Mouse (Mus musculus) granulocyte monocyte progenitor cell, adult 5-6 weeks (primary cell): Measurements from ENCODE around the gene Rnf220. TPM values are rescaled to one million over a fixed set of nuclear protein-coding genes. Genes with fewer than 3 reads are reported as not detected.

Source experiments
- ATAC-seq: replicated peaks from 2 replicates; pipeline ENCODE4 v1.8.0; 2016; ENCODE audit warnings: mild to moderate bottlenecking, moderate TSS enrichment, inconsistent platforms; ENCODE audit not compliant: poor library complexity, severe bottlenecking
- total RNA-seq, 2 experiments: library from RNA; stranded (forward) in 1 of 2; stranded (reverse) in 1 of 2; fragments of 200-712, 200-1000 nt in 1 of 2; fragments of >200 nt in 1 of 2; fragmentation: Nextera tagmentation in 1 of 2; gene quantifications; 2 replicates each; pipeline ENCODE4 v1.2.3; 2014 to 2017

The Rnf220 gene
- total RNA-seq (2014; fragmentation: Nextera tagmentation) = 90.2 and 113 TPM in 2 replicates
- 68.2 and 68.3 TPM in 2 replicates for total RNA-seq (2017)

DNA sequence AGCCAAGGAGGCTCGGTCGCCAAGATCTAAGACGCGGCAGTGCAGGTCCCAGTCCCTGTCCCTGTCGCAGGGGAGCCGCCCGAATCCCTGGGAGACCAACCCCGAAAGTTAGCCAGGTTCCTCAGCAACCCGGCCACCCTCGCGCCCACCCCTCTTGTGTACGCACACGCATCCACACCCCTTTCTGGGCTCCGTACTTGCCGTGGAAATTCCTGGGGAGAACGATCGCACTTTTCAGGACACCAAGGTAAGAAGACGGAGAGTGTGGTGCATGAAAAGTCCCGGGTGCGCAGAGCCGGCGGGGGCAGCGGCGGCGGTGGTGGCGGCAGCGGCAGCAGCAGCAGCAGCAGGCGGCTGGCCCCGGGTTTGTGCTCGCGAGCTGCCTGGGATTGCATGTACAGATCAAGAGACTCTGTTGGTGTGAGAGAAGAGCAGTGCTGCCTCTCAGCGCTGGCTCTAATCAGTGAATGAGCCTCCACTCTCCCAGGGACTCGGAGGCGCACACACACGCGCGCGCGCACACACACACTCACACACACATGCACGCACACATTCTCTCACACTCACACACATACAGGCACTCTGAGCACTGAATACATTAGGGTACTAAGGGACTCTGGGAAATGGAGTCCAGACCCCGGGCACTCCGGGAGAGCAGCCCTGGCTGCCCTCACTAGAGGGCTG, at the start of gene Rnf220:
Gene Rnf220 (minus strand): TSS at position 571 of the 684 bp plus-strand sequence.
- peak; percentile 68 for ATAC-seq

DNA sequence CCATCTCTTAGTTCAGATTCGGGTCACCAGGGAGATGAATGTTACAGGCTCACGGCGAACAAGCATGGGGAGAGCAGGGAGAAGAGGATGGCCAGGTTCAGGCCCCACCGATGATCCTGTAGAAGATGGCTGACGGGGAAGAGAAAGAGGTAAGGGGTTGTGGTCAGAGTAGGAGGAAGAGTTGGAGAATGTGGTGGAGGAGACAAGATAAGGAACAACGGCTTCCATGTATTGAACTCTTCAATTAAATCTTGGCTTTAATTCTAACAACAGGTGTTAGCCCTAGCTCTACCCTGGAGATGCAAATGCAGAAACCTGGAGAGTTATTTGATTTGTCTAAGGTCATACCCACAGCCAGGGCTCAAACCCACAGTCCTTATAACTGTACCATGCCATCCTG, 49.8 kb upstream of the Rnf220 start:
- ATAC-seq = no peak

GRCm38 (mm10) chr4:117545448-117545847, 48.6 kb upstream of the Rnf220 start:
- ATAC-seq = peak; percentile 72

DNA sequence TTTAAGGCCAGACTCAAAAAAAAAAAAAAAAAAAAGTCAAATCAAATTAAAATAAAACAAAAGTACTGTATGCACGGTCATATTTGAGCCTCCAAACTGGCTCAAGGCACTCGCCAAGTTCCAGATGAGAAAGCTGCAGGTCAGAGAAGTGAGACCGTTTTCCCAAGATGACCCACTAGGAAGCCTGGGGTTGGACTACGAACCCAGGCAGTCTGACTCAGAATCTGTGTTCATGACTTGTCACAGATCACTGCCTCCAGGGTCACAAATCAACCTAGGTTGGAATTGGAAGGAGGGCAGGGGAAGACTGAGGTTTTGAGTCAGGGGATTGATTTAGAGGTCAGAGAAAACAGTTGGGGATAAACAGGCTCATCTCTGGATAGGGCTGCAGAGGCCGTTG, 43.7 kb upstream of the Rnf220 start:
- ATAC-seq = no peak

DNA sequence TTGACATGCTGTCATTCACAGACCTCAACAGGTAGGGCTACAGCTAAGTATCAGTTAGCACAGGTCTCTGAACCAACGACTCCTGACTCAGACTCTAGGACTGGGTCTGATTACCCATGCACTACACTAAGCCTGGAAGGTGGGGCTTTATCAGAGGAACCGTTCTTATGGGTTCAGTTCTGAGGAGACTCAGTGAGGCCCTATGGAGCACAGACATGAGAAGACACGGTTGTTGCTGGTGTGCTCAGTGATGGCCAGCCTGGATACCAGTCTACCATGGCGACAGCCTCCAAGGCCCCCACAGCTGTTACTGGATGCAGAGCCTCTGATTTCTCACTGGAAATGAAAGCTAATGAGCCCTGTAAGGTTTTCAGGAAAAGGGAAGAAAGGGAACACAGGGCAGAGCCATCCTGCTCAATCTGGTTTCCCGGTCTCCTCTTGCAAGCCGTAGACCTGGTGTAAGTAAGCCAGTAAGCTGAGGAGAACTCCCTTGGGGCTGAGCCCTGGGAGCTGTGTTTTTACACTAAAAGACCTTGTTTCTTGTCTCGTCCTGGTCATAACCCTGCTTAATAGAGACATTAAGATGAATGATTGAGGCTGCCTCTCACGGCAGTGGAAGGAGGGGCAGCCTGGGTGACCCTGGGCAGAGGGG, 42.6 kb upstream of the Rnf220 start:
- ATAC-seq = no peak

- no peak for ATAC-seq
Measured at GRCm38 (mm10) chr4:117537002-117537401, 40.1 kb upstream of the Rnf220 start.

- ATAC-seq = peak; percentile 95
Measured at GRCm38 (mm10) chr4:117535496-117536200, 38.8 kb upstream of the Rnf220 start.

GRCm38 (mm10) chr4:117529843-117530242, 33.0 kb upstream of the Rnf220 start:
- no peak for ATAC-seq

GRCm38 (mm10) chr4:117527952-117528351, 31.1 kb upstream of the Rnf220 start:
- peak; percentile 81 for ATAC-seq

GRCm38 (mm10) chr4:117527116-117527899, 30.5 kb upstream of the Rnf220 start:
- ATAC-seq = no peak

DNA sequence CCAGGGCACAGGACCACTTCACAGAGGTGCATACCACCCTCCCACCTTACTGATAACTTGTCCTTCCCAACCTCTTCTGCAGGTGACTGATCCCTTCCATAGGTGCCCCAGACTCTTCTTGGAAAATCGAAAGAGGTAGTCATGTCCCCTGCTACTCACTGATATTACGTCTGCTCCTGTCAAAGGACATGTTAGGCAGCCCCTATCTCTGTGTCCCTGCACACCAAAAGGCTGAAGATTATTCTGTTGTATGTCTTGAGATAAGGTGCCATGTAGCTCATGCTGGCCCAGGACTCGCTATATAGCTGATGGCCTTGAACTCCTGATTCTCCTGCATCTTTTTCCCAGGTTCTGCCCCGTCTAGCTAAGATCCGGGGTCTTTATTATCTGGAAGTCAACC, 29.1 kb upstream of the Rnf220 start:
- ATAC-seq = no peak

DNA sequence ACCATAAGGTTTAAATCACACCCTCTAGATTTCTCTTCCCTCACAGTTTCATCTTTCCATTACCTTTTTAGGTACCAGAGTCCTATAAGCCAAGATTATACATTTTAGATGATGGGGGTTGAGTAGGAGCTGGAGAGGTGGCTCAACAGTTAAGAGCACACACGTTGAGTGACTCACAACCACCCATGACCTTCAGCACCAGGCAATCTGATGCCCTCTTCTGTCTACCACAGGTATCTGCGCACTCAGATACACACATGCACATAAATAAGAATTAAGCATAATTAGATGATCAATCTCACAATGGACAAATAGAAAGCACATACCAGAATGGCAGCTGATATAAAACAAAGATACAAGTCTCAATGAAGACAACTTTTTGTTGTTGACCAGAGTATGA, 24.5 kb upstream of the Rnf220 start:
- ATAC-seq = peak; percentile 71

- no peak for ATAC-seq
Measured at GRCm38 (mm10) chr4:117518246-117518645, 21.4 kb upstream of the Rnf220 start.

DNA sequence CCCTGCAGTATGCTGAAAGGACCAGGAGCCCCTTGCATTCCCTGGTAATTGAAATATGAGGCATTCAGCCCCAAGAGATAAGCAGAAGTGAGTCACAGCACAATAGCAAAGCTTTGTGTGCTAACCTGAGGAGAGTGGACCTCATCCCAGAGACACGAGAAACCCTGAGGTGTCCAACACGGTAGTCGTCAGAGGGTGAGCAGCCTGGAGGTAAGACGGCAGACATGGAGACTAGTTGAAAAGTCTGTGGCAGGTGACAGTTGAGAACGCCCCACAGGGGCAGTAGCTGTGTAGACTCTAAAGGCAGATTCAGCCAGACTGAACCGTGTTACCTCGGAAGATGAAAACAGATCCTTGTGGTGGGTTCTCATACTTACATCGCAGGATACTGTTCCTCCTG, 2.2 kb upstream of the Rnf220 start:
- ATAC-seq = no peak

DNA sequence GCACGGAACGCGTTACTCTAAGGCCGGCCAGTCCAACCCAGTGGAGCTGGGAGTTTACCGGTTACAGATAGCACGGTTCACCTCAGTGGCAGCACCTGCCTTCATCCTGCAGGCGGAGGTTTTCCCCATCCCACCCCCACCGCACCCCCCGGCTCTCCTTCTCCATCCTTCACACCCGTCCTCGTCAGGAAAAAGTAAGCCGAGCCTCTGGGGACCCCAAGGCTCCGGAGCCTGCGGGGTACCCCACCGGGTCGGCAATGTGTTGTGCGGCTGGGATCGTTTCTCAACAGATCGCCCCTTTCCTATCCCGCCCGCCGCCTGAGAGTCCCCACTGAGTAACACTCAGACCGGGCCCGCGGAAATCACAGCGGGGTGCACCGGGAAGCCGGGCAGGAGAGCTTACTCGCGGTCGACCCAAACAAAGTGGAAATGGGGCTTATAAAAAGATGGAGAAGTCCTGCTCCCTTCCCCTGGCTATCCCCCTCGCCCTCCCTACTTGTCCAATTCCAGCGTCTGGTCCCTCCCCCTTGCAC, 917 bp downstream of the Rnf220 start:
- no peak for ATAC-seq

- peak; percentile 52 for ATAC-seq
Measured at GRCm38 (mm10) chr4:117494911-117495501, 1.8 kb downstream of the Rnf220 start.

DNA sequence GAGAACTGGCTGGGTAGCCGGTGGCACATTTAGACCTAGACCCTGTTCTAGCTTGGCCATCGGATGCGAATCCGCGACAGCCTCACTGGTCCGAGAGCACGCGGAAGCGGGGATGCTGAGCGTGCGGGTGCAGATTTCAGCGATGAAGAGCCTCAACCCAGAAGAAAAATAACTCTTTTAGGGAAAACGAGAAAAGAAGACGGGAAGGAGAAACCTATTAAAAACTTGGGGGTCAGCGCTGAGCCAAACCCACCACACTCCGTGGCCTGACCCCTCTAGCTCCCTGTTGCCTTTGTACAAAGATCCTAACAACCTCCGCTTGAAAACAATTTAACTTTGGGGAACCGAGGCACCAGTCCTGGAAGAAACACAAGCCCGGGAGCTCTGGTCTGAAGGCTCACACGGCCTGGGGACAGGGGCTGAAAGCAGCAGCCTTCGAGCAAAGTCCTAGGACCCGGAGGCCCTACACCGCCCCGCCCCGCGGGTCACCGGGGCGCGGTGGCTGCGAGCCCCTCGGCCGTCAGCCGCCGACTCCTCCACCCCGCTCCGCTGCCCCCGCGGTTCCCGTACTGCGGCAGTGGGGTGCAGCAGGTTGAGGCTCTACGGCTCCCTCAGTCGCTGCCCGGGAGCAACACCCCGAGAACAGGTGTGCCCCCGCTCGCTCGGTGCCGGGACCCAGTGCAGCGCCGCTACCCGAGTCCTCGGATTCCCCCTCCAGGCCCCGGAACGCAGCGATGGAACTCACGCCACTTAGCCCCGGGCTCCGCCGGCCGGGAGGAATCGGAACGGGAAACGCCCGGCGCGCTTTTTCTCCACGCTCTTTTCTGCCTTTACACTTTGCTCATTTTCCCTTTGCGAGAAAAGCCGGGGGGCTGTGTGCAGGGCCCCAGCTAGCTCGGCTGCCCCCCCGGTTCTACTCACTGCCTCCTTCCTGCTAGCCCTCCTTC, 2.7 kb downstream of the Rnf220 start:
- ATAC-seq = no peak

DNA sequence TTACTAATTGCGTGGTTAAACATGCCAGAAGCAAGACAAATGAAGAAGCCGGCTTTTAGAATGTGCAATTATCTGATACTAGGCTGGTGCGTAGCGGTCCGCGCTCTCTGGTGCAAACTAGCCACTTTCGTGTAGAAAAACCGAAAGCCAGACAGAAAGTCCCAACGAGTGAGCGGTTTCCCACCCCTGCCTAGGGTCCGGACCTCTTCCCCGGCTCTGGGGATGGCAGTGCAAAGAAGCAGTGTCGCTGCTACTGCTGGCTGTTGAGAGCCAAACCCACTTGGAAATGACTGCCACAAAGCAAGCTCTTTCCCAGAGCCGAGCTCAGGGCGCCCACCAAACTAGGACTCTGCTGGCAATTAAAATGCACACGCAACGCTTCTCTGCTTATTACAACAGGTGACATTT, 3.7 kb downstream of the Rnf220 start:
- ATAC-seq = no peak

DNA sequence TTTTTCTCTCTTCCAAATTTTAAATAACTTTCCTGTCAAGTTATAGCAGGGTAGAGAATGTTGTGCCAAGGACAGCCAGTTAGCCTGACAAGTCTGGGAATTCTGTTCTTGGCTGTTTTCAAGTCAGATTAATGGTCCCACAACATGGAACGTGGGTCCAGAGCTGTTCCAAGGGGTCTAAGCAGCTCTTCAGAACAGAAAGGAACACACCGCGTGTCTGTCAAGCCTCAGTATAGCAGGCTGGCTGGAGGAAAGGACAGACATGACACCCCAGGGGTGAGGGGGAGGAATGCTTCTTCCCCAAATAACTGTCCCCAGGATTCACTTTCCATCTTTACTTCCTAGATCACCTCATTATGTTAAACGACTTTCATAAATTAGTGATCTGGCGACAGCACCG, 5.0 kb downstream of the Rnf220 start:
- ATAC-seq = peak; percentile 22; the same call in 1 of the 2 replicates
